Mouse (Mus musculus) liver, embryonic 16.5 days (tissue): ENCODE measurements around the gene Ubxn1. TPM values are rescaled to one million over a fixed set of nuclear protein-coding genes. Genes with fewer than 3 reads are reported as not detected.

Source experiments
- ATAC-seq: fragments of 200-750 bp; cut with Nextera tagmentation; 2 replicates; pipeline ENCODE4 v1.8.0; 2017; ENCODE audit warnings: low read depth, mild to moderate bottlenecking, moderate number of reproducible peaks, moderate library complexity
- H3K27ac ChIP-seq: fragments of 300-500 bp; sonication (generic); 2 replicates; pipeline ENCODE4 v1.5.1; 2014; ENCODE audit warnings: mild to moderate bottlenecking, low read length
- H3K27me3 ChIP-seq: fragments of 300-500 bp; sonication (generic); 2 replicates; pipeline ENCODE4 v1.6.1; 2014; ENCODE audit warnings: low read depth, low read length, mixed read lengths; ENCODE audit not compliant: control insufficient read depth, insufficient read depth
- H3K36me3 ChIP-seq: fragments of 300-500 bp; sonication (generic); 2 replicates; pipeline ENCODE4 v1.6.1; 2014; ENCODE audit warnings: mild to moderate bottlenecking; ENCODE audit not compliant: control insufficient read depth, insufficient read depth
- H3K4me1 ChIP-seq: fragments of 300-500 bp; sonication (generic); 2 replicates; pipeline ENCODE4 v1.6.1; 2014; ENCODE audit warnings: low read depth, low read length, mixed read lengths; ENCODE audit not compliant: control insufficient read depth
- H3K4me2 ChIP-seq: fragments of 300-500 bp; sonication (generic); 2 replicates; pipeline ENCODE4 v1.6.1; 2014; ENCODE audit warnings: low read depth, low read length, mixed read lengths
- H3K4me3 ChIP-seq: fragments of 300-500 bp; sonication (generic); 2 replicates; pipeline ENCODE4 v1.5.1; 2014; ENCODE audit warnings: low read depth, mild to moderate bottlenecking, low read length
- H3K9ac ChIP-seq: fragments of 300-500 bp; sonication (generic); 2 replicates; pipeline ENCODE4 v1.6.1; 2014; ENCODE audit warnings: low read depth, low read length
- H3K9me3 ChIP-seq: fragments of 300-500 bp; sonication (generic); replicated peaks from 2 replicates; pipeline ENCODE4 v1.6.1; 2016; ENCODE audit warnings: low read length; ENCODE audit not compliant: control insufficient read depth
- WGBS: fragments of 180-500 bp; shearing (Covaris S2); extraction: QIAGEN DNeasy Blood & Tissue Kit; methylation state at CpG from one replicate; pipeline ENCODE4 v1.1.7; 2014; ENCODE audit not compliant: insufficient replicate concordance; 5-methylcytosine and 5-hydroxymethylcytosine counted together
- polyA plus RNA-seq: library from polyadenylated mRNA; unstranded; fragments of >200 nt; fragmentation: Nextera tagmentation; extraction: Ambion mirVana; gene quantifications from 2 replicates; pipeline ENCODE4 v1.2.1, GENCODE M21; 2015

Ubxn1 gene
- polyA plus RNA-seq, 1 experiment from 2014 or later = 92.7 TPM

DNA sequence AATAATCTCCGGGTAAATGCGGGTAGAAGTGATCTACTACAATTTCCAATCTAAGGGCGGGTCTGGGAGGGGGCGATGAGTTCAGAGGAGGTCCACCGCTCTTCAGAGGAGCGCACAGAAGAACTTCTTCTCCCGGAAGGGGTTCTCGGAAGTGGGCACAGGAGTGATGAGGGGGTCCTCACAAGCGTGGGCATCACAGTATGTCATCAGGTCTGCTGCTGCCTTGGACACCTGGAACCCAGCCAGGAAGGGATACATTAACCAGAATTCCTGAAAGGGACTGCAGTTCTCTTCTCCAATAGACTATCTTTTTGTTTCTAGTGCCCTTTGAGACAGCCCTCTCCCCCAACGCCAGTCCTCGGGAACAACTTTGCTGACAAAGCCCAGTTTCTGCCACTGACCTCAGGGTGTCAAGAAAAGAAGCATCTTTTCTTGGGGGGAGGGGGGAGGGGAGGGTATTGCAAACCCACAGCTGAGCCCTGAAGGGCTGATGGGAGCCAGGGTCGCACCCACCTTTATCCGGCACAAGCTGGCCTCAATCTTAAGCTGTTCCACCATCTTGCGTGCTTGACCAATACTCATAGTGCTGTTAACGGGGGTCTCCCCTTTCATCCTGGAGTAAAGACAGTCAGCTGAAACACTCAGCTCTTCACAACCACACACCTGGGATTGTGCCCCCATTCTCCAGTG lies 33.1 kb upstream of the Ubxn1 start:
- peak; percentile 5; the same call in 1 of the 2 replicates for ATAC-seq
- H3K4me1 ChIP-seq = peaks cover 29% of the 10 kb centered on the region
- peak overlapping the region; percentile 1; the same call in 1 of the 2 replicates for H3K27ac ChIP-seq
- peaks cover 20% of the 10 kb centered on the region for H3K36me3 ChIP-seq
- no peaks in the 10 kb centered on the region for H3K27me3 ChIP-seq
- no peaks in the 10 kb centered on the region for H3K9me3 ChIP-seq
- H3K4me3 ChIP-seq = peak overlapping the region; percentile 80
- H3K4me2 ChIP-seq = peak overlapping the region; percentile 75
- peak overlapping the region; percentile 90 for H3K9ac ChIP-seq
- WGBS = 19% methylated on average over 15 of the region's 15 CpGs

DNA sequence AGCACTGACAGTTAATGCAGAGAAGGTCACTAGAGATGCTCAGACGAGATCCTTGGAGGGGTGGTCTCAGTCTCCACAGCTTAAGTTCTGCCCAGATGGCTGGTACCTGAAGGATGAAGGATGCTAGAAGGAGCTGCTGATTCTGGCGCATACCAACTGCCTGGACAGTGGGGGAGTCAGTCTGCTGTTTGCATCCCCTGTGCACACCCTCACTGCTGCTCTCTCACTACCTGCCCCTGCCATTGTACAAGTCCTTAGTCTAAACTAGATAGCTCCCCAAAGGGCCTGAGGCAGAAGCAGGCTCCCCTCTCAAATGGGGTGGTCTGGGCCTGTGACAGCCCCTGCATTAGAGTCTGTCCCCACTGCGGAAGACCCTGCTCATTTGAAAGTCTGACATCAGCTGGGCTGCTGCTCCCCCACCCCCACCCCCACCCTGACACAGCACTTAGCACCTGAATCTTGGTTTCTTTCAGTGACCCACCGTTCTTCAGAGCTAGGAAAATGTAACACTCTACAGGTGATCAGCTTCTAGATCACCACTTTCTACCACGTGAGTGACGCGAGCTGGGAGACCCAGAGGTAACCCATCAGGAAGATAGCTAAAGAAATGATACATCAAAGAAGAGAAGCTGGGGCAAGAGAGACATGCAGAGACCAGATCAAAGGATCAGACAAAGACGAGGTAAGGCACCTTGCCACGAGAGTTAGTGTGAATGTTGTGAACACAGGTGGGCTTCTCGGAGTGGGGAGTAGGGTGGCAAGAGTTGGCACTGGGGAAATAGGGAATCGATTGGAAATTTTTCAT lies 32.0 kb upstream of the Ubxn1 start, which contains the start of gene Gng3:
Gng3 (minus strand) TSS at position 92 of the 805 bp plus-strand sequence.
- Histone ChIP-seq H3K27me3 (no peaks in the 10 kb centered on the region), H3K4me2 (peak within 1 kb of the TSS; percentile 75), H3K9ac (peak within 1 kb of the TSS; percentile 90), H3K4me3 (peak within 1 kb of the TSS; percentile 80), H3K36me3 (peaks cover 9% of the 10 kb centered on the region), H3K4me1 (peaks cover 29% of the 10 kb centered on the region), H3K27ac (0 out of 2 replicates have a peak within 1 kb of the TSS, but pooled peaks have one; percentile 1), H3K9me3 (no peaks in the 10 kb centered on the region)
- WGBS = 78% methylated on average over 11 of the region's 11 CpGs
- no peak for ATAC-seq

- H3K4me2 ChIP-seq = peak overlapping the region; percentile 75
- H3K4me3 ChIP-seq = peak overlapping the region; percentile 67
- peaks cover 2% of the 10 kb centered on the region; the same call in 1 of the 2 replicates for H3K36me3 ChIP-seq
- H3K4me1 ChIP-seq = peaks cover 29% of the 10 kb centered on the region
- no peaks in the 10 kb centered on the region for H3K27me3 ChIP-seq
- peak; percentile 73 for ATAC-seq
- WGBS = 26% methylated on average over 29 of the region's 29 CpGs
- peak overlapping the region; percentile 74 for H3K9ac ChIP-seq
- H3K27ac ChIP-seq = peak overlapping the region; percentile 43; the same call in 1 of the 2 replicates
- no peaks in the 10 kb centered on the region for H3K9me3 ChIP-seq
These were observed 31.1 kb upstream of the Ubxn1 start for GRCm38 (mm10) chr19:8839908-8840791.

GRCm38 (mm10) chr19:8841012-8841411 lies 30.3 kb upstream of the Ubxn1 start:
- Histone ChIP-seq H3K36me3 (peaks cover 3% of the 10 kb centered on the region; the same call in 1 of the 2 replicates), H3K27me3 (no peaks in the 10 kb centered on the region), H3K27ac (no peak overlapping the region), H3K9me3 (no peaks in the 10 kb centered on the region), H3K4me2 (peak overlapping the region; percentile 75), H3K9ac (no peak overlapping the region; the same call in 1 of the 2 replicates), H3K4me3 (peak overlapping the region; percentile 67), H3K4me1 (peaks cover 29% of the 10 kb centered on the region)
- ATAC-seq = no peak
- 82% methylated on average over 7 of the region's 7 CpGs for WGBS

GRCm38 (mm10) chr19:8842961-8843360 lies 28.3 kb upstream of the Ubxn1 start:
- no peaks in the 10 kb centered on the region for H3K27me3 ChIP-seq
- WGBS = 61% methylated on average over 6 of the region's 6 CpGs

DNA sequence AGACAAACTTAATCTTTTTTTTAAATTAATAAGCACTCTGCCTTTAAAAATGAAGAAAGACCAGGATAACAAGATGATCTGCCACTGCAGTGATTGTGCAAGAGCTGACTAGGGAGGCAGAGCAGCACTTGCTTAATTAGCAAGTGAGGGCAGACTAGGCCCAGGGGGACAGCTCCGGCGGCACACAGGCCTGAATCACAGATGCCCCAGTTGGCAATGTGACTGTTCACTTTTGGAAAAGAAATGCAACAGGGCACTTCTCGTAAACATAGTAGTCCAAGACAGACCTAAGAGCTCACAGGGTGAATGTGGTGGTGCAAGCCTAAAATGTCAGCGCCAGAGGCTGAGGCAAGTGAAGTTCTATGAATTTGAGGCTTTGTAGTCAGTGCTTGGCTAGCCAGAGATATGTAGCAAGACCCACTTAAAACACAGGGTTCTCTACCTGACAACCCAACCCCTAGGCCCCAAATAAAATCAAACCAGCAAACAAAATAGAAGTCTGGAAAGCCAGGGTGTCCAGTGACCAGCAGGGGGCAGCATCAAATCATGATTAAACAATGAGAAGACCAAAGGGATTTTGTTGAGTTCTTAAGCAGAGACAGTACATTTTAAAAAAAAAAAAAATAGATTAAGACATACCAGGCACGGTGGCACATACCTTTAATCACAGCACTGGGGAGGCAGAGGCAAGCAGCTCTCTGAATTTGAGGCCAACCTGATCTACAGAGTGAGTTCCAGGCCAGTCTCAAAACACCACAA lies 26.7 kb upstream of the Ubxn1 start:
- H3K4me2 ChIP-seq = no peak overlapping the region
- H3K4me3 ChIP-seq = no peak overlapping the region
- no peak for ATAC-seq
- no peaks in the 10 kb centered on the region for H3K27me3 ChIP-seq
- H3K36me3 ChIP-seq = peaks cover 8% of the 10 kb centered on the region; the same call in 1 of the 2 replicates
- peaks cover 11% of the 10 kb centered on the region for H3K4me1 ChIP-seq
- H3K9me3 ChIP-seq = no peaks in the 10 kb centered on the region
- no peak overlapping the region for H3K27ac ChIP-seq
- no peak overlapping the region for H3K9ac ChIP-seq
- 59% methylated on average over 5 of the region's 5 CpGs for WGBS

More at GRCm38 (mm10) chr19:8842961-8843360, 28.3 kb upstream of the Ubxn1 start:
- peaks cover 8% of the 10 kb centered on the region; the same call in 1 of the 2 replicates for H3K36me3 ChIP-seq
- H3K27ac ChIP-seq = no peak overlapping the region
- no peak overlapping the region for H3K9ac ChIP-seq
- no peak overlapping the region for H3K4me3 ChIP-seq
- no peak overlapping the region for H3K4me2 ChIP-seq
- H3K9me3 ChIP-seq = no peaks in the 10 kb centered on the region
- no peak for ATAC-seq
- H3K4me1 ChIP-seq = peaks cover 21% of the 10 kb centered on the region

DNA sequence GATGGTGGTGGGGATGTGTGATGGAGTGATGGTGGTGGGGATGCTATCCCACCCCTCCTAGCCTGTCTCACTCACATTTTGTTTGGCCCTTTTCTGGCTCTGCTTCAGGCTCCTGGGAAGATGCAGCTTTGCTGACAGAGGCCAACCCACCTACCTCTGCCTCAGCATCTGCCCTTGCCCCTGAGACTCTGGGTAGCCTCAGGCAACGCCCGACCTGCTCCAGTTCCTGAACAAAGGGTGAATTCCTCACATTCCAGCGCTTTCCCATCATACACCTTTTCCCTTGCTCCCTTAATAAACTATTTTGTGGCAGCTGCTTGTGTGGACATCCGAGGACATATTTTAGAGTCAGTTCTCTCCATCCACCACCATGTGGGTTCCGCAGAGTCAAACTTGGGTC lies 22.9 kb upstream of the Ubxn1 start:
- ATAC-seq = no peak
- no peaks in the 10 kb centered on the region for H3K9me3 ChIP-seq
- no peaks in the 10 kb centered on the region for H3K27me3 ChIP-seq
- peaks cover 8% of the 10 kb centered on the region; the same call in 1 of the 2 replicates for H3K36me3 ChIP-seq
- H3K4me3 ChIP-seq = no peak overlapping the region
- H3K27ac ChIP-seq = no peak overlapping the region
- H3K4me1 ChIP-seq = no peaks in the 10 kb centered on the region
- no peak overlapping the region for H3K4me2 ChIP-seq
- 74% methylated on average over 5 of the region's 5 CpGs for WGBS
- H3K9ac ChIP-seq = no peak overlapping the region

GRCm38 (mm10) chr19:8850402-8850901 lies 20.8 kb upstream of the Ubxn1 start, which contains the start of gene Lrrn4cl:
TSS of gene Lrrn4cl (plus strand) at chr19:8850768.
- Histone ChIP-seq H3K36me3 (peaks cover 8% of the 10 kb centered on the region; the same call in 1 of the 2 replicates), H3K4me3 (no peak within 1 kb of the TSS), H3K27ac (no peak within 1 kb of the TSS), H3K4me1 (no peaks in the 10 kb centered on the region), H3K4me2 (no peak within 1 kb of the TSS), H3K9ac (no peak within 1 kb of the TSS), H3K27me3 (no peaks in the 10 kb centered on the region), H3K9me3 (no peaks in the 10 kb centered on the region)
- WGBS = 42% methylated on average over 7 of the region's 7 CpGs
- ATAC-seq = no peak
